In the genomic region with DNA sequence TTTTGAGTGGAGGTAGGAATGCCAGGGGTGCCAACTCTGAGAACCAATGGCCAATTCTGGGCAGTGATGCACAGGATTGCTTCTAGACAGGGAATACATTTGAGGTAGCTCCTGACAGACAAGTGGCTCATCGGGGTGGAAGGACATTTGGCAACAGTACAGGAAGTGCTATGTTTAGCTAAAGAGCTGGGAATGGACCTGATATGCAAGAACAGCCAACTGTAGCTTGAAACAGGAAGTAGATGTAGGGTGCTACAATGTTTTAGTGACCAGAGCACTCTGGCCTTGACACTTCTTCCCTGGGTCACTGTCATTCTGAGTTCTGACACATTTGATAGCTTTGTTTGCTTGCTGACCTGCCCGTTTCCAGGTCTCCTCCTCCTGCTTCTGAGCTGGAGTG, we compare ENCODE assay signal across 11 mouse cellular contexts. TPM values are rescaled to one million over a fixed set of nuclear protein-coding genes. Genes with fewer than 3 reads are reported as not detected.
A peak's percentile ranks its signal among the peaks of the same experiment; 100 is the strongest.
DNase-seq lines count a peak whose midpoint lies in the region; ATAC-seq and TF ChIP-seq lines count a peak whose summit lies in the region.
"Had no signal": no experiment of that assay in that cellular context is flagged by ENCODE, and none has a peak within 500 bp of the region (broad histone marks: within the 10 kb centered on the region; RNA-seq: fewer than 3 reads in every experiment).

No protein-coding gene starts in this region.

- H3K36me3 ChIP-seq in lung, embryonic 14.5 days (ENCODE audit: insufficient read depth): no peaks in the 10 kb centered on the region
- H3K36me3 ChIP-seq in liver, embryonic 12.5 days: no peaks in the 10 kb centered on the region
- no peaks in the 10 kb centered on the region for H3K36me3 ChIP-seq in stomach, embryonic 16.5 days (ENCODE audit: control insufficient read depth, insufficient read depth, low read length)

- no peak for TF ChIP-seq CTCF in lung, embryonic 14.5 days (IDR thresholded peaks at IDR 0.05; ENCODE audit: low read depth)

- no peak overlapping the region for H3K9ac ChIP-seq in lung, embryonic 14.5 days
- H3K9ac ChIP-seq in liver, embryonic 12.5 days: no peak overlapping the region
- H3K9ac ChIP-seq in stomach, embryonic 16.5 days (ENCODE audit: low read length): no peak overlapping the region
- H3K9ac ChIP-seq: liver, embryonic 14.5 days had no signal

- H3K4me2 ChIP-seq in lung, embryonic 14.5 days: no peak overlapping the region
- no peak overlapping the region for H3K4me2 ChIP-seq in liver, embryonic 12.5 days
- H3K4me2 ChIP-seq in stomach, embryonic 16.5 days (ENCODE audit: low read depth, low read length): no peak overlapping the region

- H3K9me3 ChIP-seq in lung, embryonic 14.5 days (ENCODE audit: low read depth, low read length): no peaks in the 10 kb centered on the region
- no peaks in the 10 kb centered on the region for H3K9me3 ChIP-seq in liver, embryonic 12.5 days (replicated peaks)
- no peaks in the 10 kb centered on the region for H3K9me3 ChIP-seq in stomach, embryonic 16.5 days (replicated peaks; ENCODE audit: control insufficient read depth, low read length)

- H3K4me3 ChIP-seq in lung, embryonic 14.5 days (ENCODE audit: low read depth, low read length): no peak overlapping the region
- no peak overlapping the region for H3K4me3 ChIP-seq in liver, embryonic 12.5 days
- H3K4me3 ChIP-seq in stomach, embryonic 16.5 days (replicated peaks; ENCODE audit: low read length): no peak overlapping the region

- H3K27me3 ChIP-seq in lung, embryonic 14.5 days (ENCODE audit: insufficient read depth, low read length): no peaks in the 10 kb centered on the region
- H3K27me3 ChIP-seq in liver, embryonic 12.5 days (replicated peaks): no peaks in the 10 kb centered on the region
- H3K27me3 ChIP-seq in stomach, embryonic 16.5 days (ENCODE audit: control insufficient read depth, insufficient read depth, low read length): no peaks in the 10 kb centered on the region
- H3K27me3 ChIP-seq: Patski had no signal

- H3K27ac ChIP-seq in lung, embryonic 14.5 days (ENCODE audit: low read depth): 0 out of 2 replicates have a peak overlapping the region, but pooled peaks have one; percentile 12
- 0 out of 2 replicates have a peak overlapping the region, but pooled peaks have one; percentile 3 for H3K27ac ChIP-seq in liver, embryonic 12.5 days
- H3K27ac ChIP-seq in stomach, embryonic 16.5 days (ENCODE audit: low read length): peak overlapping the region; percentile 8; the same call in 1 of the 2 replicates
- H3K27ac ChIP-seq: liver, embryonic 14.5 days had no signal

- H3K4me1 ChIP-seq in lung, embryonic 14.5 days (ENCODE audit: insufficient read depth): peaks cover 5% of the 10 kb centered on the region; the same call in 1 of the 2 replicates
- peaks cover 9% of the 10 kb centered on the region for H3K4me1 ChIP-seq in liver, embryonic 12.5 days
- H3K4me1 ChIP-seq in stomach, embryonic 16.5 days (ENCODE audit: control insufficient read depth, insufficient read depth, low read length): no peaks in the 10 kb centered on the region

- DNase-seq in cerebellum, postnatal 10 days: peak; percentile 65 to 68
- DNase-seq in cerebellum, adult 9-11 months: no peak
- DNase-seq in lung, embryonic 14.5 days: peak; percentile 54
- DNase-seq in lung, postnatal 4 days: no peak
- no peak for DNase-seq in cerebellum, adult 11-12 months
- DNase-seq in right cerebral cortex, adult 18-20 months: no peak

- ATAC-seq in lung, embryonic 14.5 days (ENCODE audit: insufficient read depth): no peak
- no peak for ATAC-seq in liver, embryonic 12.5 days
- ATAC-seq in stomach, embryonic 16.5 days (ENCODE audit: insufficient read depth, low FRiP score): no peak
- ATAC-seq: forebrain, embryonic 14.5 days; Patski had no signal

- WGBS in lung, embryonic 14.5 days: 27% methylated on average over 2 of the region's 2 CpGs
- WGBS in liver, embryonic 12.5 days (ENCODE audit: insufficient replicate concordance): 9% methylated on average over 2 of the region's 2 CpGs
- WGBS in stomach, embryonic 16.5 days: 36% methylated on average over 2 of the region's 2 CpGs

RNA-seq across cellular contexts. Expression of gene Cdk5r1, which starts 46.0 kb away (rescaled TPM):
- polyA plus RNA-seq in lung, embryonic 14.5 days (2014; fragmentation: Nextera tagmentation; extraction: Ambion mirVana): 0.88 and 0.96 TPM in 2 replicates
- 0.62 and 0.75 TPM in 2 replicates for polyA plus RNA-seq in liver, embryonic 12.5 days (2016; fragmentation: Nextera tagmentation; extraction: Ambion mirVana)
- polyA plus RNA-seq in stomach, embryonic 16.5 days (2015; fragmentation: Nextera tagmentation; extraction: Ambion mirVana): 0.97 and 1.3 TPM in 2 replicates

Comparison
In these comparisons a context has a peak if more than half of its experiments do, and no peak if none do; other contexts are left out.
1. DNase-seq: peak in cerebellum, postnatal 10 days (2 of 2) and lung, embryonic 14.5 days (single experiment); none in cerebellum, adult 9-11 months (single experiment), lung, postnatal 4 days (0 of 2), cerebellum, adult 11-12 months (single experiment) and right cerebral cortex, adult 18-20 months (single experiment).
2. Peak in every context shown above with its lines, with median percentiles within 50 percentile points of each other: H3K27ac ChIP-seq.